Mouse (Mus musculus): ENCODE measurements around the gene Trim80. TPM values are rescaled to one million over a fixed set of nuclear protein-coding genes. Genes with fewer than 3 reads are reported as not detected.
A peak's percentile ranks its signal among the peaks of the same experiment; 100 is the strongest.

The Trim80 gene
- not detected in 2 replicates for polyA plus RNA-seq (2012; ENCODE audit: insufficient read depth, insufficient read length, missing spikeins)

DNA sequence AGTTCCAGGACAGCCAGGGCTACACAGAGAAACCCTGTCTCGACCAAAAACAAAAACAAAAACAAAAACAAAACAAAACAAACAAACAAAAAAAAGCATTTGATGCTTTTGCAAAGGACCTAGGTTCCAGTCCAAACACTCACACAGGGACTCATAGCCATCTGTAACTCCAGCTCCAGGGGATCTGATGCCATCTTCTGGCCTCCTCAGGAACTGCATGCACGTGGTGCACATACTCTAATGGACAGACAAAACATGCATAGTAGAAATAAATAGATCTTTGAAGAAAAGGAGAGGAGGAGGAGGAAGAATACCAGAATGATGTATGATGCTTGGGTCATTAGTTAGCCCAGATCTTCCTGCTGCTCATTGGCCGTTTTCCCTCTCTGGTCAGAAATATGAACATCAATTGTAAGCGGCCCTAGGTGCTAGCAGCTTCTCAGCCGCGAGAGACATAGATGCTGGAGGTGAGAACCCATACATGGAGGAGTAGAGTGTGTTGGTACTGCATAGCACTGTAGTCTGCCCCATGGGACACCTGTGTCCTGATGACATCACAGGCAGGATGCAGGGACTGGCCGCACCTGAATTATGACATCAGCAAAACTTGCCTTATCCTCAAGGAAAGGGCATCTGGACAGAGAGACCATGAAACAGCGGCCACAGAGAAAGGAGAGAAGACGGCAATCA is at the start of gene Trim80:
TSS of gene Trim80 (plus strand) at position 640 of the 690 bp plus-strand sequence.
- peaks cover 25% of the 10 kb centered on the region for H3K4me1 ChIP-seq (ENCODE audit: control insufficient read depth, insufficient read depth, low read length)
- TF ChIP-seq POLR2A (IDR thresholded peaks at IDR 0.05; ENCODE audit: borderline replicate concordance, low read depth, low read length): no peak
- peak; percentile 27; the same call in 1 of the 2 replicates for TF ChIP-seq CTCF (IDR thresholded peaks at IDR 0.05; ENCODE audit: low read depth, low read length)
- peak within 1 kb of the TSS; percentile 60 for H3K27ac ChIP-seq (ENCODE audit: insufficient read depth, low read depth, low read length)
- H3K4me3 ChIP-seq (ENCODE audit: insufficient read depth, low read length): no peak within 1 kb of the TSS

DNA sequence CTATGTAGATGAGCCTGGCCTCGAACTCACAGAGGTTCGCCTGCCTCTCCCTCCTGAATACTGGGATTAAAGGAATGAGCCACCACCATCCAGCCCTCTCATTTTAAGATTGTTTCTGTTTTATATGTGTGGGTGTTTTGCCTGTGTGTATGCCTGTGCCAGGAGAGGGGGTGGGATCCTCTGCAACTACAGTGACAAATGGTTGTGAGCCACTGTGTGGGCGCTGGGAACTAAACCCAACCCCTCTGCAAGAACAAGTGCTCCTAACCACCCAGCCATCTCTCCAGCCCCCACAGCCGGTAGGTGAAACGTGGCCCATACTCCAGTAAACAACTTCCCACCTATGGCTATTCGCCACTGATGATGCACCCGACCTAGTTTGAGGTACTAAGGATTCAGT is 49.0 kb upstream of the Trim80 start:
- TF ChIP-seq CTCF (IDR thresholded peaks at IDR 0.05; ENCODE audit: low read depth, low read length): no peak
- TF ChIP-seq POLR2A (IDR thresholded peaks at IDR 0.05; ENCODE audit: borderline replicate concordance, low read depth, low read length): no peak
- no peak overlapping the region for H3K4me3 ChIP-seq (ENCODE audit: insufficient read depth, low read length)
- no peaks in the 10 kb centered on the region for H3K4me1 ChIP-seq (ENCODE audit: control insufficient read depth, insufficient read depth, low read length)
- no peak overlapping the region for H3K27ac ChIP-seq (ENCODE audit: insufficient read depth, low read depth, low read length)

DNA sequence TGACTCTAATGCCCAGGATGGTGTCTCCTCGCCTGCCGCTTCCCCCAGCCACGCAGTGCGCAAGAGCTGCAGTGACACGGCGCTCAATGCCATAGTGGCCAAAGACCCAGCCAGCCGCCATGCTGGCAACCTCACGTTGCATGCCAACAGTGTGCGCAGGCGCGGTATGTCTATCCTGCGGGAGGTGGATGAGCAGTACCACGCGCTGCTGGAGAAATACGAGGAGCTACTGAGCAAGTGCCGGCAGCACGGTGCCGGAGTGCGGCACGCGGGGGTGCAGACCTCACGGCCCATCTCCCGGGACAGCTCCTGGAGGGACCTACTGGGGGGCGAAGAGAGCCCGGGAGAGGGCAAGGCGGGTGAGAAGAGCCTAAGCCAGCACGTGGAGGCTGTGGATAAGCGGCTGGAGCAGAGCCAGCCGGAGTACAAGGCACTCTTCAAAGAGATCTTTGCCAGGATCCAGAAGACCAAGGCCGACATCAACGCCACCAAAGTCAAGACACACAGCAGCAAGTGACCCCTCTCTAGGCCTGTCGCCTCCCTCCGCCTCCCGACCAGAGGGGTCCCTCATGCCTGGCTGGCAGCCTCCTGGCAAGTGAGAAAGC is 46.5 kb upstream of the Trim80 start:
- H3K27ac ChIP-seq (ENCODE audit: insufficient read depth, low read depth, low read length): no peak overlapping the region
- H3K4me1 ChIP-seq (ENCODE audit: control insufficient read depth, insufficient read depth, low read length): 0 out of 2 replicates have a peak, but pooled peaks cover 2% of the 10 kb centered on the region
- no peak overlapping the region for H3K4me3 ChIP-seq (ENCODE audit: insufficient read depth, low read length)
- TF ChIP-seq POLR2A (IDR thresholded peaks at IDR 0.05; ENCODE audit: borderline replicate concordance, low read depth, low read length): no peak
- TF ChIP-seq CTCF (IDR thresholded peaks at IDR 0.05; ENCODE audit: low read depth, low read length): no peak

DNA sequence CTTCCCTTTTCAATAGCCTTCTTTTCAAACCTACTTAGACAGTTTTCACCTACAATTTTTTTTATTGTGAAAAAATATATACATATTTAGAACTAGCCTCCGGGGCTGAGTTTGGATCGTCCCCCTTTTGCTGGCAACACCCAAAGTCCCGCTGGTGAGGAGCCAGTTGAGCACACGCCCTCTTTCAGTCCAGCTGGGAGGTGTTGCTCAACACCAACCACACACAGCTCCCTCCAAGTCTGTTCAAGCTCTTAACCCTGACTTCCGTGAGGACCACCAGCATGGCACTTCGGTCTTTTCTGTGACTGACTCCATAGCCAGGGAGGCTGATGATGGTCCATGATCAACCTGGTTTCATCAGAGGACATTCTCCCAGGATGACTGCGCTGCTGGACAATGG is 42.3 kb upstream of the Trim80 start:
- 0 out of 2 replicates have a peak, but pooled peaks cover 2% of the 10 kb centered on the region for H3K4me1 ChIP-seq (ENCODE audit: control insufficient read depth, insufficient read depth, low read length)
- no peak overlapping the region for H3K27ac ChIP-seq (ENCODE audit: insufficient read depth, low read depth, low read length)
- TF ChIP-seq POLR2A (IDR thresholded peaks at IDR 0.05; ENCODE audit: borderline replicate concordance, low read depth, low read length) (no peak), CTCF (IDR thresholded peaks at IDR 0.05; ENCODE audit: low read depth, low read length) (no peak)
- no peak overlapping the region for H3K4me3 ChIP-seq (ENCODE audit: insufficient read depth, low read length)

DNA sequence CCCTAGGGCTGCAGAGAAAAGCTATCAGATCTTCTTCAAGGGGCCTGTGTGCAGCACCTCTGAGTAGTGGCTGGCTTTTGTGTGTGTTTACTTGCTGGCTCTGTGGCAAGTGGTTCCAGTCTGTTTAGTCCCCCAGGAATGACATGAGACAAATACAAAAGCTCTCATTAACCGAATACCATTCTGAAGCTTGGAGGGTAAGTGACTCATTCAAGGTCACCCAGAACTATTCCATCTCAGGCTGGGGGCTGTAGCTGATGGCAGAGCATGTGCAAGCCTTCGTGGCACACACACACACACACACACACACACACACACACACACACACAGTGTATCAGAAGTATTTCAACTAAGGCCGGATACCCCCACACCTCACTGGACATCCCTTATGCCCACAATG is 40.2 kb upstream of the Trim80 start:
- H3K27ac ChIP-seq (ENCODE audit: insufficient read depth, low read depth, low read length): no peak overlapping the region
- no peak overlapping the region for H3K4me3 ChIP-seq (ENCODE audit: insufficient read depth, low read length)
- TF ChIP-seq POLR2A (IDR thresholded peaks at IDR 0.05; ENCODE audit: borderline replicate concordance, low read depth, low read length) (no peak), CTCF (IDR thresholded peaks at IDR 0.05; ENCODE audit: low read depth, low read length) (no peak)

DNA sequence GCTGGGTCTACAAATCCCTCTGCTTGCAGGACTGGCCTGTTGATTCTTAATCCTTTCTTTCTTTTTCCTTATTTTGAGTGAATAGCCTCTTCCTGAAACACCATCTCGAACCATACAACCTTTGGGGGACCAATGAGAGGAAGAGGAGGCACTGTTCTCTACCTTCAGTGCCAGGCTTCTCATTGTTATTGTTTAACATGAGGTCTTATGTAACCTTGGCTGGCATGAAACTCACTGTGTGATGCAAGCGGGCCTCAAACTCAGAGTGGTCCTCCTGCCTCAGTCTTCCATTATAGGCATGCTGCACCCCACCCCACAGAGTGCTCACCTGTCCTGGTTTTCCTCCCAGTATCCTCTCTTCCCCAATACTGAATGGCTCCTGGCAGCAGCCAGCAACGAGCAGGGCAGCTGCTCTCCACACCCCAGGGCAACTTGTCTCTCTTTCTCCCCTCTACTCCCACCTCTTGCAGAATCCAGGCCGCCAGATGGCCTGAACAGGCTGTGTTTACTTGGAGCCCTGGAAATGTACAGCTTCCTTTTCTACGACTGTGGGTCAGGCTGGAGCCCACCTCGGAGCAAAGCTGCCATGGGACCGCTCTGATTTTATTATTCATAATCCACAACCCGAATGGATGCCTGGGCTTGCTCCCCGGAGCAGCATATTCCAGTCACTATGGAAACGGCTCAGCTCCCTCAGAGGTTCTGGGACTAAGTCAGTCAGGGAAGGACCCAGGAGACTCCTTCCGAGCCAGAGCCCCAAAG is 39.5 kb upstream of the Trim80 start:
- H3K27ac ChIP-seq (ENCODE audit: insufficient read depth, low read depth, low read length): no peak overlapping the region
- peaks cover 10% of the 10 kb centered on the region for H3K4me1 ChIP-seq (ENCODE audit: control insufficient read depth, insufficient read depth, low read length)
- no peak overlapping the region for H3K4me3 ChIP-seq (ENCODE audit: insufficient read depth, low read length)
- TF ChIP-seq CTCF (IDR thresholded peaks at IDR 0.05; ENCODE audit: low read depth, low read length) (no peak), POLR2A (IDR thresholded peaks at IDR 0.05; ENCODE audit: borderline replicate concordance, low read depth, low read length) (no peak)

More for the DNA sequence above, 40.2 kb upstream of the Trim80 start:
- peaks cover 10% of the 10 kb centered on the region for H3K4me1 ChIP-seq (ENCODE audit: control insufficient read depth, insufficient read depth, low read length)

DNA sequence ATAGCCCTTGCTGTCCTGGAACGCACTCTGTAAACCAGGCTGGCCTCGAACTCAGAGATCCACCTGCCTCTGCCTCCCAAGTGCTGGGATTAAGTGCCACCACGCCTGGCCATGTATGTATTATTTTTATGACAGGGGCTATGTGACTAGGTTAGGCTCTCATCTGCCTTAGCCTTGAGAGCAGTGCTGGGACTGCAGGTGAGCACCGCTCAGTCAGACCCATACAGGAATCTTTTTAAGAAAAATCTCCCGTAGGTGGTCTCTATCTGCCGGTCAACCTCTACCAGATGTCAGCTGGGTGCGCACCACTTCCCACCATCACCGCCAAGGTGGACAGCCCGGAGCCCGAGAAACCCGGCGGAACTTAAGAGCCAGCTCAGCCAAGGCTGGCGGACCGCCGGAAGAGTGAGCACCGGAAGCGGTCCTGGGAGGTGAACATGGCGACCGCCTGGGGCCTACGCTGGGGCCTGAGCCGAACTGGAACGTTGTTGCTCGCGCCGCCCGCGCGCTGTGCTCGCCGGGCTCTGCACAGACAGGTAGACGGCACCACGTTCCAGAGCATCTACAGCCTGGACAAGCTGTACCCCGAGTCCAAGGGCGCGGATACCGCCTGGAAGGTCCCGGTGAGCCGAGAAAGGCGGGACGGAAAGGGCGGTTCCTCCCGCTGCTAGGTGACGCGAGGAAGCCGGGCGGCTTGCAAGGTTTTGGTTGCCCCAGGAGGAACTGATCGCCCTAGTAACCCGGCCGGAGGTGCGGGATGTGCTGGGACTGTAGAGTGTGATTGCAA is 36.8 kb upstream of the Trim80 start, which contains the start of gene Mrpl58:
TSS of gene Mrpl58 (plus strand) at position 415 of the 787 bp plus-strand sequence.
- Histone ChIP-seq H3K4me3 (ENCODE audit: insufficient read depth, low read length) (peak within 1 kb of the TSS; percentile 85), H3K27ac (ENCODE audit: insufficient read depth, low read depth, low read length) (peak within 1 kb of the TSS; percentile 66), H3K4me1 (ENCODE audit: control insufficient read depth, insufficient read depth, low read length) (peaks cover 8% of the 10 kb centered on the region)
- TF ChIP-seq POLR2A (IDR thresholded peaks at IDR 0.05; ENCODE audit: borderline replicate concordance, low read depth, low read length) (no peak), CTCF (IDR thresholded peaks at IDR 0.05; ENCODE audit: low read depth, low read length) (no peak)

DNA sequence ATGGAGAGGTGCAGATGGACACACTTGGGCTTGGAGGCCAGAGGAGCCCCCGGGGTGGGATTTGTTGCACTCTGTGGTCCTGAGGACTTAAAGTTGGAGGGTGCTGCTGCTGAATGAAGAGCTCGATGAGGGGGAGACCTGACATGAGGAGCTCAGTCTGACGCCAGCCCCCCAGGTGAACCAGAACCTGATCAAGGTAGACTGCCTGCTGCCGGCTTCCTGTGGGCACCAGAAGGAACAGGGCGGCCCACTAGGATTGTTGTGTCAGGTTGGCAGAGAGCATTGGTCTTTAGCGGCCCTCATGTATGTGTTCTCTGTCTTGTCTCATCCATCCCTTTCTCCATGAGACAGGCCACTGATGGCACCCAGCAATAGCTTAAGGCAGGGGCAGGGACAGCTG is 34.6 kb upstream of the Trim80 start:
- Histone ChIP-seq H3K4me1 (ENCODE audit: control insufficient read depth, insufficient read depth, low read length) (peaks cover 8% of the 10 kb centered on the region), H3K4me3 (ENCODE audit: insufficient read depth, low read length) (no peak overlapping the region), H3K27ac (ENCODE audit: insufficient read depth, low read depth, low read length) (no peak overlapping the region)
- TF ChIP-seq CTCF (IDR thresholded peaks at IDR 0.05; ENCODE audit: low read depth, low read length): no peak
- TF ChIP-seq POLR2A (IDR thresholded peaks at IDR 0.05; ENCODE audit: borderline replicate concordance, low read depth, low read length): no peak

DNA sequence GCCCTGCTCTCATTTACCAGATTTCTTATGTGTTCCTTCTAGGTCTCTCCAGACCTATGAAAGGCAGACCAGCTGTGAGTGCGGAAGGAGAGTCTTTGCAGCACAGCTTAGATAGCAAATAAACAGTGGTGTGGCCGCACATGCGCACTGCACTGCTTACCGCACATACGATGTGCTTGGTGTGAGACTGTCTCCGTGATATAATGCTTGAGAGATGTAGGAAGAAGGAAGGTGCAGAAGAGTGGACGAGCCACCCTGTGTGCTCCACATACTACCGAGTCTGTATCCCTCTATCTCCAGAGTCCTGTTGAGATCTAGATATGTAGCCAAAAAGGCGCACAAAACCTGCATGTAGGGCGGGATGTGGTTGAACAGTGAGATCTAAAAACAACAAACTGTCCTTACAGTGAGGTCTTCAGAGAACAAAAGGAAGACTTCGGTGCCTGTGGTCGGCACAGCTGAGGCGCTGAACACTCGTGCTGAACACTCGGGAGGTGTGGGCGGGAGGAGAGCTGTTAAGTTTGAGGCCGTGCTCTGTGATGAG is 33.4 kb upstream of the Trim80 start:
- Histone ChIP-seq H3K4me3 (ENCODE audit: insufficient read depth, low read length) (no peak overlapping the region), H3K27ac (ENCODE audit: insufficient read depth, low read depth, low read length) (no peak overlapping the region), H3K4me1 (ENCODE audit: control insufficient read depth, insufficient read depth, low read length) (peaks cover 14% of the 10 kb centered on the region)
- no peak for TF ChIP-seq POLR2A (IDR thresholded peaks at IDR 0.05; ENCODE audit: borderline replicate concordance, low read depth, low read length)
- TF ChIP-seq CTCF (IDR thresholded peaks at IDR 0.05; ENCODE audit: low read depth, low read length): no peak
